Mouse (Mus musculus): ENCODE measurements at regions not wholly inside any gene's neighbourhood (a gene's known extent, or its start where the extent isn't known, plus 50 kb on each side); places are given as distances from the start of the nearest gene placed in this dataset.

GRCm38 (mm10) chr1:114037877-114038276, 1646.7 kb upstream of the Cntnap5a start:
- TF ChIP-seq HCFC1 (IDR thresholded peaks at IDR 0.05; ENCODE audit: borderline replicate concordance, insufficient read depth, low read length) (no peak), ZC3H11A (IDR thresholded peaks at IDR 0.05; ENCODE audit: borderline replicate concordance, low read depth, low read length) (no peak), MAFK (IDR thresholded peaks at IDR 0.05; ENCODE audit: insufficient read depth, low read depth, low read length) (no peak), CHD2 (IDR thresholded peaks at IDR 0.05; ENCODE audit: low read depth, low read length) (no peak), ZNF384 (IDR thresholded peaks at IDR 0.05; ENCODE audit: low read depth, low read length) (no peak)
